Mouse (Mus musculus): ENCODE results near the gene Hmgn3. TPM values are rescaled to one million over a fixed set of nuclear protein-coding genes. Genes with fewer than 3 reads are reported as not detected.

The Hmgn3 gene
- polyA plus RNA-seq, 1 experiment = 30.5 TPM

DNA sequence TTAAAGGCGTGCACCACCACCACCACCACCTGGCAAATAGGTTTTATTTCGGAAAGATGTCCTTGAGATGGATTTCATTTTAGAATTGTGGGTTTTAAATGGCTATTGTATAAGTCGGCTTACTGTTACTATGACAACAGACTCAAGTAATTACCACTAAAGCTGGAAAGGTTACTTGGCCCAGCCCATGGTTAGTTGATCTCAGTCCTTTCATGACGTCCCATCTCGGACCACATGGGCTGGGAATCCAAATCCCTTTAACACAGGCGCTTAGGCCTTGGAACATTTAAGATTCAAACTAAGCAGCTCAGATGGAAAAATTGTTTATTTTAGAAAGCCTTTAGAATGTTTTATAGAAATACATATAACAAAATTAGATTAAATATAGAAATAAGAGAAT lies 64.2 kb downstream of the Hmgn3 start:
- no peaks in the 10 kb centered on the region for H3K36me3 ChIP-seq (ENCODE audit: control insufficient read depth, insufficient read depth)
- H3ac ChIP-seq (ENCODE audit: control insufficient read depth, insufficient read length) = no peak overlapping the region
- H3K79me2 ChIP-seq (ENCODE audit: control insufficient read depth, insufficient read depth) = no peaks in the 10 kb centered on the region
- no peaks in the 10 kb centered on the region for H3K27me3 ChIP-seq (ENCODE audit: control insufficient read depth, insufficient read depth, insufficient read length)
- H3K4me3 ChIP-seq = no peak overlapping the region
- TF ChIP-seq POLR2AphosphoS2 (IDR thresholded peaks at IDR 0.05; ENCODE audit: insufficient read length, low read depth) = no peak
- no peak overlapping the region for H3K4me2 ChIP-seq (ENCODE audit: low read depth)

DNA sequence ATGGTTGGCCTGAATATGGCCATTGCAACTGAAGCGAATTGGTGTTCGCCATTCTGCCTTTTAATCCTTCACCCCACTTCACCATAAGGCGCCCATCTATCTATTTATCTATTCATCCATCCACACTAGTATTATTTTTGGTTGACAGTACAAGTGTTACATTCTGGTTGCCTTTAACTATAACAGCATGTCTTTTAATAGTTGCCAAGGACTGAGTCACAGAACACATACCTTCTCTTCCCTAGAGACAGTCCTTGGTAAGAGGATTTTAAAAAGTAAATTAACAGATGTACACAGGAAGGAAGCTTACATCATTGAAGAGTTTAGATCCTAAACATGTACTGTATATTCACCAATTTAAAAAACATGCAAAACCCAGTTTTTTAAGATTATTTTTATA lies 66.8 kb downstream of the Hmgn3 start:
- Histone ChIP-seq H3K4me2 (ENCODE audit: low read depth) (no peak overlapping the region), H3K27me3 (ENCODE audit: control insufficient read depth, insufficient read depth, insufficient read length) (no peaks in the 10 kb centered on the region), H3K4me3 (no peak overlapping the region), H3K36me3 (ENCODE audit: control insufficient read depth, insufficient read depth) (no peaks in the 10 kb centered on the region), H3ac (ENCODE audit: control insufficient read depth, insufficient read length) (no peak overlapping the region), H3K79me2 (ENCODE audit: control insufficient read depth, insufficient read depth) (no peaks in the 10 kb centered on the region)
- no peak for TF ChIP-seq TCF12 (IDR thresholded peaks at IDR 0.05; ENCODE audit: insufficient read depth, poor library complexity, severe bottlenecking)
- no peak for TF ChIP-seq MYOG (IDR thresholded peaks at IDR 0.05; ENCODE audit: control insufficient read depth in 1 of 3, insufficient read depth in 1 of 3, insufficient read length in 2 of 3, low read depth in 2 of 3)
- TF ChIP-seq MAX (IDR thresholded peaks at IDR 0.05; ENCODE audit: low read depth) = no peak
- TF ChIP-seq REST (IDR thresholded peaks at IDR 0.05; ENCODE audit: insufficient read depth, insufficient read length) = no peak
- no peak for TF ChIP-seq MYOD1 (IDR thresholded peaks at IDR 0.05; ENCODE audit: control insufficient read depth in 1 of 3, insufficient read length in 2 of 3, low read depth in 2 of 3)
- no peak for TF ChIP-seq E2F4 (IDR thresholded peaks at IDR 0.05; ENCODE audit: insufficient read depth)
- TF ChIP-seq SRF (IDR thresholded peaks at IDR 0.05; ENCODE audit: control insufficient read depth, insufficient read length, low read depth) = no peak
- no peak for TF ChIP-seq TCF3 (IDR thresholded peaks at IDR 0.05; ENCODE audit: insufficient read length, low read depth)
- no peak for TF ChIP-seq POLR2A (IDR thresholded peaks at IDR 0.05; ENCODE audit: insufficient read length, low read depth)
- no peak for TF ChIP-seq POLR2AphosphoS2 (IDR thresholded peaks at IDR 0.05; ENCODE audit: insufficient read length, low read depth)
- TF ChIP-seq USF1 (IDR thresholded peaks at IDR 0.05; ENCODE audit: low read depth) = no peak
- no peak for TF ChIP-seq CEBPB (IDR thresholded peaks at IDR 0.05; ENCODE audit: insufficient read depth, poor library complexity, severe bottlenecking)

DNA sequence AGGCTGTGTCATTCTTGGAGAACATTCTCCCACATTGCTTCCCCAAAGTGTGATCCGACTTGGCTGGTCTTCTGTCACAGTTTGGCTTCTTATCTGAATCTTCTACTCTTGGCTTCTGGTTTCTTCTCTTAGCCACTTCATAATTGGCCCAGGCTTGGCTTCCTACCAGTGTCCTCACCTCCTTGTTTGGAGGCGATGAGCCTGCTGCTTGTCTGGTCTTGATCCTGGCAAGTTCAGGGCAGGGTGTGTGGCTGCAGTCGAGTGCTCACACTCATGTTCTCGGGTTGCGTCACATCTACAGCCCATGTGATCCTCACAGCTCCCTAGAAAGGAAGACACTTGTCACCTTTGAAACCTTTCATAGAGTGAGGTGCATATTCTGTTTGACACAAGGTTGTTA lies 78.2 kb downstream of the Hmgn3 start:
- no peak overlapping the region for H3K4me3 ChIP-seq
- no peaks in the 10 kb centered on the region for H3K79me2 ChIP-seq (ENCODE audit: control insufficient read depth, insufficient read depth)
- H3ac ChIP-seq (ENCODE audit: control insufficient read depth, insufficient read length) = no peak overlapping the region
- no peaks in the 10 kb centered on the region for H3K36me3 ChIP-seq (ENCODE audit: control insufficient read depth, insufficient read depth)
- no peak overlapping the region for H3K4me2 ChIP-seq (ENCODE audit: low read depth)
- TF ChIP-seq MYOD1 (IDR thresholded peaks at IDR 0.05; ENCODE audit: control insufficient read depth in 1 of 3, insufficient read length in 2 of 3, low read depth in 2 of 3) (no peak), TCF3 (IDR thresholded peaks at IDR 0.05; ENCODE audit: insufficient read length, low read depth) (no peak), MYOG (IDR thresholded peaks at IDR 0.05; ENCODE audit: control insufficient read depth in 1 of 3, insufficient read depth in 1 of 3, insufficient read length in 2 of 3, low read depth in 2 of 3) (no peak)
- no peaks in the 10 kb centered on the region for H3K27me3 ChIP-seq (ENCODE audit: control insufficient read depth, insufficient read depth, insufficient read length)

DNA sequence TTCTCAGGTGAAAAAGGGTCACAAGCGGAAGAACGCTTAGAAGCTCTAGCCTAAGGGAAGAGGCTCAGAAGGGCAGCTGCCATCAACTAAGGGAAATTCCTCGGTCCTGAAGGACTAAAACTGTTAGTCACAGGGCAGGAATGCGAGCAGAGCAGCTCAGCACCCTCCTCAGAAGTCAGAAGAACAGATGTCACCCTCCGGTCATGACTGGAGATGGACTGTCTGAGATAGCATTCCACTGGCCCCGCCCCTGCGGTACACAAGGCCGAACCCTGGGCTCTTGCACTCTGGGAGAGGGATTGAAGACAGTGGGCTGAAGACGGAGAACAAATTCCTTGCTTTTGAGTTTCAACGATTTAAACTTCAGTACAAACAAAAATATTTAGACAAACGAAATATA lies 85.2 kb downstream of the Hmgn3 start:
- H3ac ChIP-seq (ENCODE audit: control insufficient read depth, insufficient read length) = no peak overlapping the region
- peak; percentile 43 to 88 (median 50) for TF ChIP-seq MYOG (IDR thresholded peaks at IDR 0.05; ENCODE audit: control insufficient read depth in 1 of 3, insufficient read depth in 1 of 3, insufficient read length in 2 of 3, low read depth in 2 of 3)
- no peak for TF ChIP-seq USF1 (IDR thresholded peaks at IDR 0.05; ENCODE audit: low read depth)
- TF ChIP-seq POLR2A (IDR thresholded peaks at IDR 0.05; ENCODE audit: insufficient read length, low read depth) = no peak
- TF ChIP-seq SRF (IDR thresholded peaks at IDR 0.05; ENCODE audit: control insufficient read depth, insufficient read length, low read depth) = no peak
- no peak for TF ChIP-seq E2F4 (IDR thresholded peaks at IDR 0.05; ENCODE audit: insufficient read depth)
- no peak for TF ChIP-seq TCF12 (IDR thresholded peaks at IDR 0.05; ENCODE audit: insufficient read depth, poor library complexity, severe bottlenecking)
- TF ChIP-seq TCF3 (IDR thresholded peaks at IDR 0.05; ENCODE audit: insufficient read length, low read depth) = peak; percentile 13
- no peak for TF ChIP-seq REST (IDR thresholded peaks at IDR 0.05; ENCODE audit: insufficient read depth, insufficient read length)
- no peak for TF ChIP-seq CEBPB (IDR thresholded peaks at IDR 0.05; ENCODE audit: insufficient read depth, poor library complexity, severe bottlenecking)
- TF ChIP-seq POLR2AphosphoS2 (IDR thresholded peaks at IDR 0.05; ENCODE audit: insufficient read length, low read depth) = no peak
- no peak for TF ChIP-seq MAX (IDR thresholded peaks at IDR 0.05; ENCODE audit: low read depth)
- peak; percentile 29 to 91 (median 86) for TF ChIP-seq MYOD1 (IDR thresholded peaks at IDR 0.05; ENCODE audit: control insufficient read depth in 1 of 3, insufficient read length in 2 of 3, low read depth in 2 of 3)
- H3K4me3 ChIP-seq = no peak overlapping the region
- peak overlapping the region; percentile 69 for H3K4me2 ChIP-seq (ENCODE audit: low read depth)
- H3K27me3 ChIP-seq (ENCODE audit: control insufficient read depth, insufficient read depth, insufficient read length) = no peaks in the 10 kb centered on the region
- H3K79me2 ChIP-seq (ENCODE audit: control insufficient read depth, insufficient read depth) = no peaks in the 10 kb centered on the region
- no peaks in the 10 kb centered on the region for H3K36me3 ChIP-seq (ENCODE audit: control insufficient read depth, insufficient read depth)

Other genes with a start within 250 kb of the Hmgn3 start
- 2.2 TPM for gene Phip, start 171.2 kb downstream of the Hmgn3 start, polyA plus RNA-seq (2012; fragmentation: generic; extraction: Trizol)